Mouse (Mus musculus) hematopoietic multipotent progenitor cell, adult 10-12 weeks (in vitro differentiated cells): ENCODE data around the gene Klri1. TPM values are rescaled to one million over a fixed set of nuclear protein-coding genes. Genes with fewer than 3 reads are reported as not detected.

Experiments
- polyA plus RNA-seq: library from polyadenylated mRNA; stranded (reverse); fragments of >175 nt; gene quantifications from 2 replicates; pipeline ENCODE4 v1.2.3, GENCODE M21; 2012; ENCODE audit warnings: low replicate concordance

Gene Klri1
- 0.28 and 1.3 TPM in 2 replicates for polyA plus RNA-seq

GRCm38 (mm10) chr6:129717032-129717431, at the start of gene Klri1:
Klri1 (minus strand) TSS chr6:129717132.

GRCm38 (mm10) chr6:129740069-129740721, 23.3 kb upstream of the Klri1 start, which contains the start of gene Klri2:
Klri2 (minus strand) TSS chr6:129740484.

GRCm38 (mm10) chr6:129678873-129679272, 38.1 kb downstream of the Klri1 start, which contains the start of gene Klrc1:
Klrc1 (minus strand) TSS chr6:129678973.

GRCm38 (mm10) chr6:129660589-129660988, 56.3 kb downstream of the Klri1 start, which contains the start of gene Klrc2:
Klrc2 (minus strand) TSS chr6:129660689.

Other genes starting within 250 kb of the Klri1 start
- gene Olr1, start 210.0 kb downstream of the Klri1 start, polyA plus RNA-seq: 0.15 and 0.17 TPM in 2 replicates
- gene Tmem52b, start 204.6 kb downstream of the Klri1 start, polyA plus RNA-seq: not detected in 2 replicates
- 12.9 and 13.7 TPM in 2 replicates for gene Gabarapl1, start 184.0 kb downstream of the Klri1 start, polyA plus RNA-seq
- 0.93 and 1.4 TPM in 2 replicates for gene Klre1, start 139.2 kb downstream of the Klri1 start, polyA plus RNA-seq
- 1.9 and 3.4 TPM in 2 replicates for gene Klrd1, start 125.3 kb downstream of the Klri1 start, polyA plus RNA-seq
- 2.8 and 4.9 TPM in 2 replicates for gene Klrk1, start 93.3 kb downstream of the Klri1 start, polyA plus RNA-seq
- gene Klrc3, start 73.8 kb downstream of the Klri1 start, polyA plus RNA-seq: 0.36 TPM in 1 of 2 replicates, not detected in the other
- 0.08 and 0.15 TPM in 2 replicates for gene Klrc2, start 56.4 kb downstream of the Klri1 start, polyA plus RNA-seq
- 3.2 and 5.7 TPM in 2 replicates for gene Klrc1, start 38.2 kb downstream of the Klri1 start, polyA plus RNA-seq
- gene Klri2, start 23.4 kb upstream of the Klri1 start, polyA plus RNA-seq: 0.23 and 0.52 TPM in 2 replicates
- not detected in 2 replicates for gene Gm156, start 67.1 kb upstream of the Klri1 start, polyA plus RNA-seq
- not detected in 2 replicates for gene Gm17631, start 145.5 kb upstream of the Klri1 start, polyA plus RNA-seq
- gene Klra17, start 159.5 kb upstream of the Klri1 start, polyA plus RNA-seq: 0.91 and 1.8 TPM in 2 replicates
- not detected in 2 replicates for gene Klra5, start 200.5 kb upstream of the Klri1 start, polyA plus RNA-seq